Mouse (Mus musculus): Measurements from ENCODE around the gene Egfl7. TPM values are rescaled to one million over a fixed set of nuclear protein-coding genes. Genes with fewer than 3 reads are reported as not detected.

The Egfl7 gene
- total RNA-seq (2021) = 10 to 100 TPM; 73.0 to 78.3 TPM

DNA sequence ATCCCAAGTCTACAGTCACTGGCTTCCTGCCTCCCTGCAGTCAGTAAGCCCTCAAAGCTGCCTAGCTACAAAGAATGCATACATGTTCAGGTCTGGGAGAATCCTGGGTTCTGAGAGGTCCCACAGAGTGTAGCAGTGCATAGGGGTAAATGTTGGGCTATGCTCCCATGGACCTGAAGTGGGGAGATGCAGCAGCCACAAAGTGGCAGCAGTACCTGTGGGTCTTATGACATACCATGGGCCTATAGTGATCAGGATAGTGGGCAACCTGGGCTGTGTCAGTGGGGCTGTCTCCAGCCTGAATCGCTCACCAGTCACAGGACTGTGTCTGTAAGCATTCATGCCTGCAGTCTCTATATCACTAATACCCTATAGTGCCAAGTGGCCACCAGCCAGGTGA, at the start of gene Egfl7:
Gene Egfl7, plus strand, starts transcription at position 301 of the 400 bp plus-strand sequence.
- intact Hi-C loops (cut with DNase I) = no loop called here

DNA sequence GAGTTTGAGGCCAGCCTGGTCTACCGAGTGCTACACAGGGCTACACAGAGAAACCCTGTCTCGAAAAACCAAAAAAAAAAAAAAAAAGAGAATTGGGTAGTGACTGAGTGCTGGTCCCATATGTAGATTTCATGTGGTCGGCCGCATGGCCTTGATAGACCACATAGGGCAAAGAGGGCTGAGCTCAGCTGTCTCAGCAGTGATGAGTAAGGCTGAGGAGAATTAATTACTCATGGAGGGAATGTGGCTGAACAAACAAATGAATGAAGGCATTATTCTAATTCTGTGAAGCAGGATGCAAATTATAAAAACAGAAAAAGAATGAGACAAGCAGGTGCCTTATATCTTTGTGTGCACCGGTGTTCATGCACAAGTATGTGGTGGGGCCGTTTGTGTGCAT, 48.0 kb upstream of the Egfl7 start:
- intact Hi-C loops (cut with DNase I) = no loop called here
- no peak for DNase-seq

More for the DNA sequence above, at the start of gene Egfl7:
- no peak for DNase-seq

DNA sequence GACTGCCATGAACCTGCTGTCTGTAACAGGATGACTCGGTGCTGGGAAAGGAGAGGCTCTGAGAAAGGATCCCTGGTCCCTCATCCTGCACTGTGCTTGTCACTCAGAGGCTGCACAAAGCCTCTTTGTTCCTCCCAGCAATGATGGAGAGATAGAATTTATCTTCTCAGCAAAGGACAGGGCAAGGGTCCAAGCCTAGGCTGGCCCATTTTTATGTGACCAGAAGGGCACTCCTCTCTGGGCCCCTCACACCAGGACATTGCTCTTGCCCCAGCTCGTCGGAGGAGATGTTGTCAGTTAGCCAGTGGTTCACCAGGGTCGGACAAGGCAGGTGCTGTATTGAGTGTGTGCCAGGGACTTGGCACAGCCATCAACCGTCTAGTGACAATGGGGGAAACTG, 46.6 kb upstream of the Egfl7 start:
- intact Hi-C loops (cut with DNase I) = no loop called here
- peak; percentile 81 for DNase-seq

DNA sequence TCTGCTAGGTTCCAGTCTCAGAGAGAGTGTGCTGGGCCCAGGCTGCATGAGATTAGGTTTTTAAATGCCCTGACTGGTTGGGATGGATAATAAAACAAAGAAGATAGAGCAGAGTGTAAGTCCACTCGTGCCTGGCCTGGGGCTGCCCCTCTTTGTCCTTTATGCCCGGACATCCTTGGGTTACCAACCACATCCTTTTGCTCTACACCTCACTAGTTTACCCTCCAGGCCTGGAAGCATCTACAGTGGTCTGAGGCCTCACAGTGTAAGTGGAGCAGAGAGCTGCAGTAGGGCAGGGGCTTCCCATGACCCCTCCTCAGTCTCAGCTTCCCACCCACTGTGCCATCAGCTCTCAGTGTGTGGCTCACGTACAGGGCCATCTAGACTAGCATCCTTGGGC, 45.7 kb upstream of the Egfl7 start:
- intact Hi-C loops (cut with DNase I) = no loop called here
- DNase-seq = no peak

DNA sequence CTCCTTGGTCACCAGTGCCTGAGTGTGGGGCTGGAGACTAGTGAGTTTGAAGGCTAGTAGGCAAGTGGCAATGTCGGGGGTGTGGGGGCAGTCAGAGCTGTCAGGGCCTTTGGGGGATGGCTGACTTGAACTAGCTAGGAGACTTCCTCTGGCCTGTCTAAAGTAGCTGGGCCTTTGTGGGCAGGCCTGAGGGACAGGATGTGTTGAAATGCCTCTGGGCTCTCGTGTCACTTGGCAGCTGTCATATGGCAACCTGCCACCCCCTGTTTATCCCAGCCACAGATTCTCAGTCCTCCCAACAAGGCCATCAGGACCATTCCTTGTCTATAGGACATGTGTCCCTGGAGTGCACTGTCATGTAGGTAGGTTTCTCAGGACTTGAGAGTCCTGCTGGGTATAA, 45.2 kb upstream of the Egfl7 start:
- intact Hi-C loops (cut with DNase I) = no loop called here
- peak; percentile 81 for DNase-seq

DNA sequence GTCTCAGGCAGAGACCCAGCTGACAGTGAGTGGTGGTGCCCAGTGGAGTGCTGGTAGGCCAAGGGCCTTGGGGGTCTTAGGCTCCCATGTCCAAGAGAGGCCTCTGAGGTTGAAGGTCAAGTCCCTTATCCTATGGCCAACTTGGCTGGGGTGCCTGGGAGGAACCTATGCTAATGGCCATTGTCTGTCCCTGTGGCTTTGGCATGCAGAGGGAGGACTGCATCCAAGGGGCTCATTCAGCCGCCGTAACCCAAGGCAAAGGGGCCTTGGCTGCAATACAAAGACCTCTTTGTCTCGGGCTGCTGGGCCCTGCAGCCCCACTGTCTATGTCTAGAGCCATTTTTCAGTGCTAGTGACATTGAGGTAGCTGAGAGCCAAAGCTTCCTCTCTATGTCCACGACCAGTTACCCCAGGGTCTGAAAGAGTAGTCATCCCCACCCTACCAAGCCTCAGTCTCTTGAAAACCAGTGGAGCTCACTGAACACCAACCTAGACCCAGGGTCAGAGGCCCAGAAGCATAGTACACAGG, 44.2 kb upstream of the Egfl7 start:
- intact Hi-C loops (cut with DNase I) = no loop called here

DNA sequence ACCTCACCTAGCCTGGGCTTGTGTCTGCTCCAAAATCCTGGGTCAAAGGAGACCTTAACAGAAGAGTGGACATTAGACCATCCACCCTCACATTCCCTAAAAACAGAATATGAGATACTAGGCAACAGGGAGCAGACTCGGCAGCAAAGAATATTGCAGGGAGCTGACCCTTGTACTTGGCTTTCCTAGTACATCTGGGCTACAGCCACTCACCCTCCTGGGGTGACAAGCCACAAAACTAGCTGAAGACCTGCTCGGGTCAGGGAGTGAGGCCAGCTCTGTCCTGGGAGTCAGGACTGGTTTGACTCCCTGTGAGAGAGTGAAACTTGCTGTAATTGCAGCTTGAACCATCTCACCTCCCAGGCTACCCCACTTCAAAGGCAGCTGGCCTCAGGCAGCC, 40.3 kb upstream of the Egfl7 start:
- intact Hi-C loops (cut with DNase I) = no loop called here
- no peak for DNase-seq

More for the DNA sequence above, 44.2 kb upstream of the Egfl7 start:
- peak; percentile 66 for DNase-seq

DNA sequence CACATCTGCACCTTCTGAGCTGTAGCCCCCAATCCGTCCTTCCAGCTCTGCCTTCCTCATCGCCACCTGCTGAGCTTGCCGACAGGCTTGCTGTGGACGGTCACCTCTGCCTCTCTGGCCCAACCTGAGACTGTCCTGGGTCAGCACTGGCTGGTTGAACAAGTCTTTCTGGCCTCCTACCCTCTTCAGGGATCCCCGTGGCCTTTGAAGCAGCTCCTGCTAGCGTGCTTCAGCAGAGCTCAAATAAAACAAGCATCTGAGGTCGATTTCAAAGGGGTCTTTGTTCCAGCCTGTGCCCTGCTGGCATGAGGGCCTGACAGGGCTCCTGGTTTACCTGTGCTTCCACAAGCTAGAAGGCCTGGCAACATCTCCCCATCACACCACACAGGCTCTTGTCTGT, 39.1 kb upstream of the Egfl7 start:
- DNase-seq = no peak
- intact Hi-C loops (cut with DNase I) = no loop called here

DNA sequence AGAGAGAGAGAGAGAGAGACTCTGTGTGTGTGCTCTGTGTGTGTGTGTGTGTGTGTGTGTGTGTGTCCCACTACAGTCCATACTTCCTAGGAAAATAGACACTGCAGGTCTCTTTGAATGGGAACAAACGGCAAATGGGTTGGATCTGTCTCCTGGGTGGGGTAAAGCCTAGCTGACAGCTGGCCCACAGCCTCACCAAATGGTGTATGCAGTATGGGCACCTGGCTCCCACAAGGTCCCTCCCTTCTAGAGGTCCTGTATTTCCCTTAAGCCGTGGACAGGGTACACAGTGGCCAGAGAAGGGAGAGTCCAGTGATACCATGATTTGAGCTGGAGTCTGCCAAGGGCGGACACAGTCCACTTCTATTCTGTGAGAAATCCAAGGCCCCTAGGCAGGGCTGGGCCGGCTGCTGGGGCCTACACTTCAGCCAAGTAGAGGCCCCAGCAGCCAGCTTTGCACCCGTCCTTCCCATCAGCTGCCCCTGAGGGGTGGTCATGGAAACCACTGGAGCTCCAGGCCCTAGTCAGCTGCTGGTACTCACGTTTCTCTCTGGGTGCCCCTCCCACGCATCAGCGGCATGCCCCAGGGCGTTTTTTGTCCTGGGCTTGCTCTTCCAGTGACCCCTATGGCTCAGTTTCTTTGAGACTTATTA, 38.4 kb upstream of the Egfl7 start:
- peak; percentile 57 for DNase-seq
- intact Hi-C loops (cut with DNase I) = no loop called here

DNA sequence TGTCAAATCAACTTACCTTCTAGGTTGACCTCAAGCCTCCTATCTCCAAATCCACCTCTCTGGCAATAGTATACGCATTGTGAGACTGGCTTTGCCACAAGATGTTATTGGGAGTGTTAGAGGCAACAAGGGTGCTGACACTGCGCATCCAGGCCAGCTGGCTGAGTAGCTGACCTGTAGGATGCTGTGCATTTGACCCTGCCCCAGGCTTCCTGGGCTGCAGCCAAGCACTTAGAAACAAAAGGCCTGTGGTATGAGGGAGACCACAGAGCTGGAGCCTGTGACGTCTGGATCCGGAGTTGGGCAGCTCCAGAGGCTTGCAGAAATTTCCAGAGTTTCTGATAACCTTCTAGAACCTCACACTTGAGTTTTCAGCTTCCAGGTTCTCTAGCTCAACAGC, 36.7 kb upstream of the Egfl7 start:
- no peak for DNase-seq
- intact Hi-C loops (cut with DNase I) = no loop called here

DNA sequence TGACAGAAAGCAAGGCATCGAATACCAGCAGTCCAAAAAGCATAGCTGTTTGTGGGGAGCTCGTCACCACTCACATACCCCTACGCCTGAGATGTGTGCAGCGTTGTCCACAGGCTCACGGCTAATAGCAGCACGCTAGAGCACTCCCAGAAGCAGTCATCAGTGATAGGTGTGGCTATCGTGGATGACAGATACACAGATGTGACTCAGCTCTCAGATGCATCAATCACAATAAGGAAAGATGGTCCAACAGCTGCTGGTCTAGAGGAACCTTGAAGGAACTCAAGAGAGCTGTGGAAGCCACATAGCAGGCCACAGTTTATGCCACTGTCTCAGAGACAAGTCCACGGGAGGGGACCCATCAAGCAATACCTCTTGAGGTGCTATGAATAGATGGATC, 36.0 kb upstream of the Egfl7 start:
- no peak for DNase-seq
- intact Hi-C loops (cut with DNase I) = no loop called here

DNA sequence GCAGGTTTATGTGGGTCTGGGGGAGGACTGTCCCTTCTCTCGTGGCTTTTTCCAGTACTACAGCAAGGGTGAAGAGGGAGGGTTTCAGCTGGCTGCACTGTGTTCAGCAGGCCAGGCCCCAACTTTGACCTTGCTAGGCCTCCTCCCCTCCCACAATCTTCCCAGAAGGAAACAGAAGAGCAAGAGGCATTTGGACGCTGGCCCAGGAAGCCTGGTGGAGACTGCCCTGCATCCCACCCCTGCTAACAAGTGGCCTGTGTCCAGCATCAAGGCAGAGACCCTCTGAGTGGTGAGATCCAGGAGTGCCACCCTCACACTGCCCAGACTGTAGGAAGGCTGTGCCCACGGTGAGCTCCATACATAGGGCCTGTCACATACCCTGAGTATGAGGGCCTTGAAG, 35.5 kb upstream of the Egfl7 start:
- no peak for DNase-seq
- intact Hi-C loops (cut with DNase I) = no loop called here

DNA sequence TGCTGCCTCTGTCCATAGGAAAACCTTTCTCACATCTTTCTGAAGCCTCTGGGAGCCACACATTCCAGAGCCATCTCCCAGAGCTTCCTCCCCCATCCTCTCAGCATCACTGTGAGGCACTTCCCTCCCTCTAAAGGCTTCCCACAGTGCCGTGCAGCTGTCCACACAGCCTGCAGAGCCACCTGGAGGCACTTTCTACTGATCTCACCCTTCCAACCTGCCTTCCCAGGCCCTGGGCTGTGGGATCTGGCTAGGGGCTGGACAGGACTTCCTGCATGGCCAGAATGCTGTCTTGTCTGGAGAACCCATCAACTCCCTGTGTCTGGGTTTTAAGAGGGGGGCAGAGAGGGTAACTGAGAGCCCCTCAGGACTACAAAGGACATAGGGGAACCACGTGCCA, 32.3 kb upstream of the Egfl7 start:
- no peak for DNase-seq
- intact Hi-C loops (cut with DNase I) = no loop called here

DNA sequence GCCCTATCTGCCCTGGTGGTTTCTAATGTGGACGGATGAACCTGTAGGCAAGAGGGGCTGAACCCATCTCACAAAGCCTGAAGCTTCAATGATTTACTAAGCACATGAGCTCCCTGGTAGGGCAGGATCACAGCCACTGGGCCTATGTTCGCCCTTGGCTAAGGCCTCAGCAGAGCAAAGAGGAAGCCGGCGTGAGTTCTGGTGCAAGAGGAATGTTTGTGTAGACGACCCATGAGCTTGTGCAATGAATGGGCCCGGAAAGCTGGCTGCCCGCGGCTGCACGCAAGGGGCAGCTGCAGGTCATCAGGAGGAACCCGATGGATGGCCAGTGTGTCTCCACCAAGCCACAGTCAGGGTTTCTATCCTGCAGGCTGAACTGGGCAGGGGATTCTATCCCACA, 30.0 kb upstream of the Egfl7 start:
- DNase-seq = no peak
- intact Hi-C loops (cut with DNase I) = no loop called here

DNA sequence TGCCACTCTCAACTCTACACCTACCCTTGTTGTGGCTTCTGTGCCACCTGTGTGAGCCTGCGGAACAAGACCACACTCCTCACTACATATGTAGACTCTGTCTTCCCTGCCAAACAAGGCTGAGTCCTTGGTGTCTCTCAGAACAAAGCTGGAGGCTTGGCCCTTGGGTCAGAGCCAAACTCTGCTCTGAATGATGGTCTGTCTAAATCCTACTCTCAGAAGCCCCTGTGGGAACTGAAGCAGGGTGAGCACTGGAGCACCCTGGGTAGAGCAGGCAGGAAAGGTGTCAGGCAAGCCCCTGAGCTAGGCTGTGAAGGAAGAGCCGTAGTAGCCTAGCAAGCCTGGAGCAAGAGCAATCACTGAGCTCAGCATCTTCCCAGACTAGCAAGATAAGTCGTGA, 29.6 kb upstream of the Egfl7 start:
- intact Hi-C loops (cut with DNase I) = no loop called here
- DNase-seq = no peak

DNA sequence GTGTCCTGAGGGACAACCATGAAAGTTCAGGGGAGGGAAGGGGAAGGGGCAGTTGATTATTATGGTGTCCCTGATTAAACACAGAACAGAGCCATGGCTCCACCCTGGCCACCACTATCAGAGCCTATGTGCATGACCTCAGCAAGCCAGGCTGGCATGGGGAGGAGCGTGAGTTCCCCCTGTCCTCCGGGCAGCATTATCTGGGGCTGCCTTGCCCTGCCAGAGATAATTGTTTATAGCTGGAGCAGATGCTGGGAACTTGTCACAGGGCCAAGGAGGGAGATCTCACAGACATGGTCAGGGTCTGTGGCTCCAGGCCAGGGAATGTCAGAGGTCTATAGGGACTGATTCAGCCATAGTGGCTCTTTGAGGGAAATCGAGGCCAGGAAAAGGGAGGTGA, 29.0 kb upstream of the Egfl7 start:
- DNase-seq = peak; percentile 54
- intact Hi-C loops (cut with DNase I) = no loop called here

DNA sequence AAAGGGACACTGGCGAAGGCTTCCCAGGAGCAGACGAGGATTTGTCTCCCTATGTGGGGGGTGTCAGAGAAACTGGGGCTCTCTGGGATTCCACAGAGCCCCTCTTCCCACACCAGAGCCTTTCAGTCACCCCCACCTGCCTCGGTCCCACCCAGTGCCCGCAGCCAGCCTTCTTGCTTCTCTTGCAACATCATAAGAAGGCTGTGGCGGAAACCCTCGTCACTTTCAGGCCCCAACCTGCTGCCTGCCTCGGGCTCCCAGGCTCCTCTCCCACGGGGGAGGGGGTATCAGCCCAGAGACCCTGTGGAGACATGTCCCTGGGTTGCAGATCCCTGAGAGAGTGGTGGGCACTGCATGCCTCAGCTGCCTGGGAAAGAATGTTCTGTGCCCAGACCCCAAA, 28.4 kb upstream of the Egfl7 start:
- DNase-seq = no peak
- intact Hi-C loops (cut with DNase I) = no loop called here

DNA sequence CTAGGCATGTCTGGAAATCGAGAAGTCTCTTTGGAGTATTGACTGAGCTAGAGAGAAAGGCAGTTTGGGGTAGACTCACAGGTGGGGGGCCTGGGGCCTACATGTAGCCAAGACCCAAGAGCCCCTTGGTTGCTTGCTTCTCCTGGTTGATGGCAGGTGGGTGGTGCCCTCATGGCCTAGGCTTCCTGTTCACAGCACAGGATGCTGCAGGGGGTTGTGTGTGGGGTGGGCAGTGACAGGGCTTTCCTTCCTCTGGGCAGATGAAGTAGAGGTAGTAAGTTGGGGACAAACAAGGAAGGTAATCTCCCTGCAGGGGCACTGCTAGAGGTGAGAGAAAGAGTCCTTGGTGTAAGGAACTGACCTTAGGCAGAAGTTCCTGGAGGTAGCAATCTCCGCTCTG, 27.7 kb upstream of the Egfl7 start:
- DNase-seq = no peak
- intact Hi-C loops (cut with DNase I) = no loop called here

DNA sequence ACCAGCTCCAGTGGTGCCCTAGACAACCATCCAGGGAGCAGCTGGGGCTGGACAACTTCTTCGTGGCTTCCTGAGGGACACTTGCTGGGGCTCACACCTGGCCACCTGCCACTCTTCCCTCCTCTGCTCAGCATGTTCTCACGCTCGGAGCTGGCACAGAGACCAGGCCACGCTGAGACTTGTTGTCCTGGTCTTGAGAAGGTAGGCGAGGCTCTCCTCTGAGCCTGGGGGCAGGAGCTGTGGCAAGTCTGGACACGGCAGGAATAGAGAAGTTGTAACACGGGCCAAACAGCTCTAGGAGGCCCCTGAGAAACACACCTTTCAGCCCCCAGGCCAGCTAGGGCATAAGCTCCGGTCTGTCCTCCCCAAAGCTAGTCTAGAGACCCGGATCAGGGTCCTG, 25.9 kb upstream of the Egfl7 start:
- no peak for DNase-seq
- intact Hi-C loops (cut with DNase I) = no loop called here

DNA sequence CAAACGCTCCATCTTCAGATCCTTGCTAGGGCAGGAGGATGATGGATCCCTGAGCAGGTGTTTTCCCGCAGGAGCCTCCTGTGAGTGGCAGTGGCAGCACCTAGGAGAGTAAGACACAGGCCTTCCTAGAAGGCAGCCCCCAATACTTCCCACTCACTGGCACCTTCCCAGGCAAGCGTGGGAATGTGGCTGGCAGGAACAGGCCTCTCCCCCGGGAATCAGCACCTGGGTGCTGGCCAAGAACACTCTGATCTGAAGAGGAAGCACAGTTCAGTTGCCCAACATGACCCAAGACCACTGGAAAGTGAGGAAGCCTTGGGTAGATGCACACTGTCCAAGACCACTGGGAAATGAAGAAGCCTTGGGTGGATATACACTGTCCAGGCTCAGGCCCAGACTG, 24.7 kb upstream of the Egfl7 start:
- no peak for DNase-seq
- intact Hi-C loops (cut with DNase I) = no loop called here

DNA sequence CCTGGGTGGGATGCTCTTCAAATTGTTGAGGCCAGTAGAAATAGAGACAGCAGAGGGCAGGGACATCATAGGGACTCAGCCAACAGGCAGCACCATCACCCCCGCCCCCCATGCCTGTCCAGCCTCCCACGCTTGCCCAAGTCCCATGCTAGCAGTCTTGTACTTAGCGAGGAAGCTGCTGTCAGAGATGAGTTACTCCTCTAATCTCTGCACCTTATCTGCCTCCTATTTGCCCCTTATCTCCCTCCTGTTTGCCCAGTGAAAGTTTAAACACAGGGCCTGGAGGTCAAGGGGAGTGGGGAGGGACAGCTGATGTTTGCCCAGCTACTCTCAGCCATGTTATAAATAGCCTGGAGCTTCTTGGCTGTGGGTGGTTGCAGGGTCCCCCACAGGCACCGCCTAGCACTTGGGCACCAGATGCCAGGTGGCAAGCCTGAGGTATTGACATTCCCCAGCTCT, 23.2 kb upstream of the Egfl7 start:
- intact Hi-C loops (cut with DNase I) = no loop called here
- no peak for DNase-seq

DNA sequence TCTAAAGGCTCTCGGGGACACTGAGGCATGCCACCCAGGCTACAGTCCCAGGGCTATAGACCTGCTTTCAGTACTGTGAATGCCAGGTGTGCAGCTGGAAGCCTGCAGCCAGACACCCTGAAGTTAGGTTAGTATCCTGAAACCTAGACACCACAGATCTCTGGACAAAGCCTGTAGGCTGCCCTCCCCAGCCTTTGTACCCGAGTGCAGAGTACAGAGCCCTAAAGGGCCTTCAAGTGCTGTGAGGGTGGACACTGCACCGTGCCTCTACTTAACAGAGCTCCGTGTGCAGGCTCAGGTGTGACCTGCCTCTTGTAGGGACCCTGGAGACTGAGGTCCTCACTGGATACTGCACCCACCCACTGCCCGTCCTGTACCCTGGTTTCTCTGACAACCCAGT, 19.3 kb upstream of the Egfl7 start:
- intact Hi-C loops (cut with DNase I) = loop anchor here (5.0 kb wide), 1 partner anchor 108 kb away; no protein-coding TSS in a partner anchor
- DNase-seq = no peak

All from left cerebral cortex, postnatal 4 days (tissue).